Comparison of ENCODE assay signal across 16 mouse cellular contexts in genomic region chr5:33222389-33222788, GRCm38 (mm10). TPM values are rescaled to one million over a fixed set of nuclear protein-coding genes. Genes with fewer than 3 reads are reported as not detected.
A peak's percentile ranks its signal among the peaks of the same experiment; 100 is the strongest.
DNase-seq lines count a peak whose midpoint lies in the region; ATAC-seq lines count a peak whose summit lies in the region.
"Had no signal": no experiment of that assay in that cellular context is flagged by ENCODE, and none has a peak within 500 bp of the region (broad histone marks: within the 10 kb centered on the region; RNA-seq: fewer than 3 reads in every experiment).

No protein-coding gene starts in this region.

- H3K36me3 ChIP-seq in intestine, embryonic 14.5 days (ENCODE audit: control insufficient read depth, insufficient read depth, low read length): no peaks in the 10 kb centered on the region
- H3K36me3 ChIP-seq in limb, embryonic 15.5 days: no peaks in the 10 kb centered on the region
- H3K36me3 ChIP-seq: embryonic facial prominence, embryonic 15.5 days; G1E; hindbrain, embryonic 15.5 days; midbrain, embryonic 15.5 days had no signal

- 40% methylated on average over 6 of the region's 6 CpGs for WGBS in intestine, embryonic 14.5 days
- 26% methylated on average over 6 of the region's 6 CpGs for WGBS in limb, embryonic 15.5 days

- no peak overlapping the region for H3K9ac ChIP-seq in intestine, embryonic 14.5 days (ENCODE audit: low read length)
- H3K9ac ChIP-seq in limb, embryonic 15.5 days: no peak overlapping the region
- H3K9ac ChIP-seq: embryonic facial prominence, embryonic 15.5 days; hindbrain, embryonic 15.5 days; midbrain, embryonic 15.5 days had no signal

- H3K27me3 ChIP-seq in intestine, embryonic 14.5 days (replicated peaks; ENCODE audit: control insufficient read depth, insufficient read depth, low read length): no peaks in the 10 kb centered on the region
- H3K27me3 ChIP-seq in limb, embryonic 15.5 days: no peaks in the 10 kb centered on the region
- H3K27me3 ChIP-seq: embryonic facial prominence, embryonic 15.5 days; hindbrain, embryonic 15.5 days; midbrain, embryonic 15.5 days had no signal

- no peaks in the 10 kb centered on the region for H3K9me3 ChIP-seq in intestine, embryonic 14.5 days (ENCODE audit: control insufficient read depth, low read length)
- no peaks in the 10 kb centered on the region for H3K9me3 ChIP-seq in limb, embryonic 15.5 days
- H3K9me3 ChIP-seq: embryonic facial prominence, embryonic 15.5 days; G1E; hindbrain, embryonic 15.5 days; midbrain, embryonic 15.5 days had no signal

- peak; percentile 18 to 34 for DNase-seq in adrenal gland, adult (ENCODE audit: inconsistent age in 2 of 2, low spot score in 1 of 2)
- DNase-seq in adrenal gland, postnatal 14 days: no peak
- peak; percentile 38 for DNase-seq in kidney, adult 9 months
- DNase-seq in kidney, adult 18-20 months: no peak
- DNase-seq in intestine, embryonic 14.5 days (ENCODE audit: low spot score): no peak
- no peak for DNase-seq in cerebellum, postnatal 10 days
- DNase-seq in gastrocnemius, adult 18-20 months (ENCODE audit: low spot score): no peak
- DNase-seq: adrenal gland, adult 2 months; cerebellum, adult 11 months; right cerebral cortex, postnatal 25 days had no signal

- H3K4me1 ChIP-seq in intestine, embryonic 14.5 days (replicated peaks; ENCODE audit: control insufficient read depth, insufficient read depth, low read length): peaks cover 47% of the 10 kb centered on the region
- H3K4me1 ChIP-seq in limb, embryonic 15.5 days: peaks cover 53% of the 10 kb centered on the region
- H3K4me1 ChIP-seq: midbrain, embryonic 15.5 days had no signal

- no peak overlapping the region for H3K4me3 ChIP-seq in intestine, embryonic 14.5 days (ENCODE audit: low read depth, low read length)
- no peak overlapping the region for H3K4me3 ChIP-seq in limb, embryonic 15.5 days
- H3K4me3 ChIP-seq: embryonic facial prominence, embryonic 15.5 days; hindbrain, embryonic 15.5 days; midbrain, embryonic 15.5 days had no signal

- peak overlapping the region; percentile 39; the same call in 1 of the 2 replicates for H3K27ac ChIP-seq in intestine, embryonic 14.5 days (ENCODE audit: low read depth)
- H3K27ac ChIP-seq in limb, embryonic 15.5 days: peak overlapping the region; percentile 28
- H3K27ac ChIP-seq: embryonic facial prominence, embryonic 15.5 days; hindbrain, embryonic 15.5 days; midbrain, embryonic 15.5 days had no signal

- no peak for ATAC-seq in intestine, embryonic 14.5 days (replicated peaks; ENCODE audit: low FRiP score, low TSS enrichment, low read depth)
- no peak for ATAC-seq in limb, embryonic 15.5 days (ENCODE audit: insufficient number of reproducible peaks, low FRiP score, low TSS enrichment, low read depth)
- ATAC-seq: midbrain, embryonic 15.5 days had no signal

- H3K4me2 ChIP-seq in intestine, embryonic 14.5 days (ENCODE audit: low read length): no peak overlapping the region
- no peak overlapping the region for H3K4me2 ChIP-seq in limb, embryonic 15.5 days
- H3K4me2 ChIP-seq: embryonic facial prominence, embryonic 15.5 days; hindbrain, embryonic 15.5 days; midbrain, embryonic 15.5 days had no signal

RNA-seq across cellular contexts. Expression of gene Spon2, which starts 4.1 kb away (rescaled TPM):
- total RNA-seq in adrenal gland, postnatal 14 days (2021): 1.7 and 2.5 TPM in 2 replicates
- 17.3 and 19.3 TPM in 2 replicates for polyA plus RNA-seq in intestine, embryonic 14.5 days (2014; fragmentation: Nextera tagmentation; extraction: Ambion mirVana)
- 37.3 and 43.8 TPM in 2 replicates for polyA plus RNA-seq in limb, embryonic 15.5 days (2015; fragmentation: Nextera tagmentation; extraction: Ambion mirVana)
- 1 to 10 TPM; 1.5 to 1.6 TPM for total RNA-seq in gastrocnemius, adult 18-20 months (2021)
- total RNA-seq: neutrophil, adult 5-6 weeks had no signal

RNA-seq across cellular contexts. Expression of gene Ctbp1, which starts 52.4 kb away (rescaled TPM):
- total RNA-seq in adrenal gland, postnatal 14 days (2021): 188 and 195 TPM in 2 replicates
- polyA plus RNA-seq in intestine, embryonic 14.5 days (2014; fragmentation: Nextera tagmentation; extraction: Ambion mirVana): 343 and 359 TPM in 2 replicates
- polyA plus RNA-seq in limb, embryonic 15.5 days (2015; fragmentation: Nextera tagmentation; extraction: Ambion mirVana): 295 and 316 TPM in 2 replicates
- total RNA-seq in gastrocnemius, adult 18-20 months (2021): 100 to 1,000 TPM; 211 to 229 TPM

Comparison
In these comparisons a context has a peak if more than half of its experiments do, and no peak if none do; other contexts are left out.
1. DNase-seq: peak in adrenal gland, adult (2 of 2) and kidney, adult 9 months (single experiment); none in adrenal gland, postnatal 14 days (single experiment), kidney, adult 18-20 months (single experiment), intestine, embryonic 14.5 days (single experiment), cerebellum, postnatal 10 days (0 of 2) and gastrocnemius, adult 18-20 months (single experiment).